Mouse (Mus musculus) adrenal gland, adult 10 weeks (tissue): ENCODE results near the gene Scgb1b20. TPM values are rescaled to one million over a fixed set of nuclear protein-coding genes. Genes with fewer than 3 reads are reported as not detected.

Experiments used
- polyA plus RNA-seq: library from polyadenylated mRNA; stranded (reverse); fragments of 350-450 nt; fragmentation: Illumina TruSeq; extraction: RNeasy Lipid Tissue Mini Kit (QIAGEN cat#74804); gene quantifications from one replicate; pipeline ENCODE4 v1.2.3, GENCODE M21; 2014; ENCODE audit warnings: low read depth, low replicate concordance

Scgb1b20 gene
- polyA plus RNA-seq: not detected

DNA sequence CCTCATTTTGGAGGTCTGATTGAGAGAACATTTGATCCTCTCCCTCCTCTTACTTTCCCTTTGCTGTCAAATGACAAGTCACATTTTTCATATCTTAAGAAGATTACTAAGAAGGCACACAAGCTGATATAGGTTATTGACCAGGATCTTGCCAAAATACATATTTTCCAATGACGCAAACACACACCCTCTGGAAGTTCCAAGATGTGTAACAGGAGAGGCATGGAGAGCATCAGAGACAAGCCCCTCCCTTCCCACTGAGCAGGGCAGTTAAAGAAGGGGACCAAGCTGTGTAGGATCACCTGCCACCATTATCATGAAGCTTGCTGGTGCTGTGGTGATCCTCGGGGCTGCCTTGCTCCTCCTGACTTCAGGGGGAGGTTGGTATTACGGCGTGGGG lies at the start of gene Scgb1b20:
Gene Scgb1b20 (plus strand): TSS at position 301 of the 400 bp plus-strand sequence.

DNA sequence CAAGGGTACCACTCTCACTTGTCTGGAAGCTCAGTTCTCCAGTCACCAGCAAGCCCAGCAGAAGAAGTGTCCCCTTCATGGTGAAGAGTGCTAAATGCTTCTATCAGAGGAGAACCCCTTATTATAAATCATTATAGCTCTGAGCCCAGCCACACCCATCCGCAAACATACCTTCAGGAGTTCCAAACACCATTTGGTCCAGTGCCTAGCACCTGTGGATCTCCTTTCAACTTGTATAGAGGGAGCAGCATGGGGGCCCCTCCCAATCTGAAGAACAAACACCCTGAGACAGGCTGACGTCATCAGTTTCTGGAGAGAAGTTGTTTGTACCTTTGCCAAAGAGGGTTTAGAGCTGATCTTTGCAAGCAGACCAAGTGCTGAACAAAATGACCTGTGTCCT lies 6.8 kb upstream of the Scgb1b20 start, which contains the start of gene Scgb2b20:
Gene Scgb2b20 (minus strand): TSS at position 101 of the 400 bp plus-strand sequence.

Other genes with a start within 250 kb of the Scgb1b20 start
- not detected for gene Scgb2b18, start 199.4 kb upstream of the Scgb1b20 start, polyA plus RNA-seq
- gene Scgb1b18, start 187.7 kb upstream of the Scgb1b20 start, polyA plus RNA-seq: not detected
- gene Scgb2b19, start 92.9 kb upstream of the Scgb1b20 start, polyA plus RNA-seq: not detected
- not detected for gene Scgb1b19, start 85.9 kb upstream of the Scgb1b20 start, polyA plus RNA-seq
- not detected for gene Scgb2b20, start 6.9 kb upstream of the Scgb1b20 start, polyA plus RNA-seq
- not detected for gene Scgb2b21, start 147.2 kb downstream of the Scgb1b20 start, polyA plus RNA-seq